Mouse (Mus musculus): ENCODE data around the gene Dgkd. TPM values are rescaled to one million over a fixed set of nuclear protein-coding genes. Genes with fewer than 3 reads are reported as not detected.

Gene Dgkd
- polyA plus RNA-seq, 1 experiment = 34.0 TPM

DNA sequence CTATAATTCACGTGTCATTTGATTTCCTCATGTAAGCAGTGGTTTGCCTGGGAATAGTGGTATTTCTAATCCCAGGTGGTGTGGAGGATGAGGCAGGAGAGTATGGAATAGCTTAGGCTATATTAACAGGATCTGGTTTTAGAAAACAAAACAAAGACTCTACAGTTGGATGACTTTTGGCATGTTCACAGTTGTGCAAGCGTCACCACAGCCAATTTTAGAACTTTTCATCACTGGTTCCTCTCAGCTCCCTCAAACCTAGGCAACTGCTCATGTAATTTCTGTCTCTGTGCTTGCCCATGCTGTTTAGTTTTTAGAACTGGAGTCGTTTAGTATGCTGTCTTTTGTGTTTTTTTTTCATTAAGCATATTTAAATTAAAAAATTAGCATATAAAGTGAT, 3.7 kb downstream of the Dgkd start:
- peaks cover 2% of the 10 kb centered on the region; the same call in 1 of the 2 replicates for H3K4me1 ChIP-seq (ENCODE audit: control insufficient read depth, insufficient read depth, low read length)
- no peak for TF ChIP-seq CTCF (IDR thresholded peaks at IDR 0.05; ENCODE audit: borderline replicate concordance, insufficient read depth, low read length)

DNA sequence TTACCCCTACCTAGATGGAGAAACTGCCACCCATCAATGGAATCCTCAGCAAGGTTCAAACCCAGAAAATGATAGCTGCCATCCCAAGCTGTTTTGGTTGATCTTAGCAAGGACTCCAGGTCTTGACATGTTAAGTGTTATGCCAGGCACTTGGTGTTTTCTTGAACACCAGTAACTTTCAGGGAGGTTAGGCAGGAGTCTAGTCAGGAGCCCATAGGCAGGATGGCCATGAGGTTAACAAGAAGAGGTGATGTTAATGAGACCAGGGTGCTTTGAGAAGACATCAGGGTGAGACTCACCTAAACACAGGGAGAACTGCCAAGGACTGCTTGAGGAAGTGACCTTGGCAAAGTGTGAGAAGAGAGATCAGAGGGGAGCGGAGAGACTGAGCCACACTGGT, 4.9 kb downstream of the Dgkd start:
- peaks cover 2% of the 10 kb centered on the region; the same call in 1 of the 2 replicates for H3K4me1 ChIP-seq (ENCODE audit: control insufficient read depth, insufficient read depth, low read length)
- H3K27ac ChIP-seq (ENCODE audit: insufficient read depth, low read length) = no peak overlapping the region
- no peak overlapping the region for H3K4me3 ChIP-seq (ENCODE audit: insufficient read depth, low read length)
- no peak for TF ChIP-seq CTCF (IDR thresholded peaks at IDR 0.05; ENCODE audit: borderline replicate concordance, insufficient read depth, low read length)
- TF ChIP-seq POLR2A (IDR thresholded peaks at IDR 0.05; ENCODE audit: low read depth, low read length) = no peak

More for the DNA sequence above, 3.7 kb downstream of the Dgkd start:
- H3K27ac ChIP-seq (ENCODE audit: insufficient read depth, low read length) = no peak overlapping the region
- H3K4me3 ChIP-seq (ENCODE audit: insufficient read depth, low read length) = no peak overlapping the region

DNA sequence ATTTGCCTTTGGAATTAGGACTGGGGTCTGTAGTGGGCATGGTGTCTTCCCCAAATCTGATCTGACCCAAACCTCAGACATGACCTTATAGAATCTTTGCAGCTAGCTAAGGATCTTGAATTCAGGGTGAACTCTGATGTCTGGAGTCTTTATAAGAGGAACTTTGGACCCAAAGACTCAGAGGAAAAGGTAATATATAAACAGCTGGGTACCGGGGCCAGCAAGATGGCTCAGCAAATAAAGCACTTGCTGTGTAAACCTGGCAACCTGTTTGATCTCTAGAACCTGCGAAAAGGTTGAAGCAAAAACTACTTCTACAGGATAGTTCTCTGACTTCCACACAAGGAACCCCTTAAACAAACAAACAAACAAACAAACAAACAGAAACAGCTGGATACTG, 5.4 kb downstream of the Dgkd start:
- Histone ChIP-seq H3K4me3 (ENCODE audit: insufficient read depth, low read length) (no peak overlapping the region), H3K27ac (ENCODE audit: insufficient read depth, low read length) (no peak overlapping the region), H3K4me1 (ENCODE audit: control insufficient read depth, insufficient read depth, low read length) (peaks cover 2% of the 10 kb centered on the region; the same call in 1 of the 2 replicates)
- no peak for TF ChIP-seq CTCF (IDR thresholded peaks at IDR 0.05; ENCODE audit: borderline replicate concordance, insufficient read depth, low read length)
- no peak for TF ChIP-seq POLR2A (IDR thresholded peaks at IDR 0.05; ENCODE audit: low read depth, low read length)

DNA sequence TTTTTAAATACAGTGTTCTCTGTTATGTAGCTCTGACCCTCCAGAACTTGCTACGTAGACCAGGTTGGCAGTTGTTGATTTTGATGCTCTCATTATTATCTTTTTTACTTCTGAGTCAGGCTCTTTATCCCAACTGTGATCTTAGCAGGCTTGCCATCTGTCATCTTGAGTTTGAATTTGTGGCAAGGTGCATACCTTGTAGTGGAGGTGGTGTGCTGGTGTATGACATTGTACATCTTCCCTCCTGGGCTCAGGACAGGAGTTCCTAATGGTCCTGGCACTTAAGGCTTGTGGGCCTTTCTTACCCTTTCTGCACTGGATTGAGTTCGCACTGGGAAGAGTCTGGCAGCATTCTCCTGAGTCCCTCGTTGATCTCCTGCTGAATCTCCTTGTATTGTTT, 10.5 kb downstream of the Dgkd start:
- no peak for TF ChIP-seq POLR2A (IDR thresholded peaks at IDR 0.05; ENCODE audit: low read depth, low read length)
- TF ChIP-seq CTCF (IDR thresholded peaks at IDR 0.05; ENCODE audit: borderline replicate concordance, insufficient read depth, low read length) = no peak
- H3K27ac ChIP-seq (ENCODE audit: insufficient read depth, low read length) = no peak overlapping the region
- no peak overlapping the region for H3K4me3 ChIP-seq (ENCODE audit: insufficient read depth, low read length)
- H3K4me1 ChIP-seq (ENCODE audit: control insufficient read depth, insufficient read depth, low read length) = no peaks in the 10 kb centered on the region

DNA sequence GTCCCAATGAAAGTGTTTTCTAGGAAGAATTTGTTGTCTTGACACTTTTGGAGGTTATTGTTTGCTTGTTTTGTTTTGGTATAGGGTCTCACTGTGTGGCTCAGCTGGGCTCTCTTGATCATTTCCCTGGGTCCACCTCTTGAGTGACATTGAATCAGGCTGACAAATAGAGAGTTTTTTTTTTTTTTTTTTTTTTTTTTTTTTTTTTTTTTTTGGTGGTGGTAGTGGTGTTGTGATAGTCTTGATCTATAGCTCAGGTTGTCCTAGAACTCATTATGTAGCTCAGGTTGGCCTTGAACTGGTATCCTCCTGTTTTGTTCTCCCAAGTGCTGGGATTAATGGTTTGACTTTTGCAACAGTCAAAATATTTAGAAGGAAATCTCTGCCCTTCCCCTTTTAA, 11.8 kb downstream of the Dgkd start:
- Histone ChIP-seq H3K4me3 (ENCODE audit: insufficient read depth, low read length) (no peak overlapping the region), H3K27ac (ENCODE audit: insufficient read depth, low read length) (no peak overlapping the region), H3K4me1 (ENCODE audit: control insufficient read depth, insufficient read depth, low read length) (no peaks in the 10 kb centered on the region)
- TF ChIP-seq CTCF (IDR thresholded peaks at IDR 0.05; ENCODE audit: borderline replicate concordance, insufficient read depth, low read length) (no peak), POLR2A (IDR thresholded peaks at IDR 0.05; ENCODE audit: low read depth, low read length) (no peak)

DNA sequence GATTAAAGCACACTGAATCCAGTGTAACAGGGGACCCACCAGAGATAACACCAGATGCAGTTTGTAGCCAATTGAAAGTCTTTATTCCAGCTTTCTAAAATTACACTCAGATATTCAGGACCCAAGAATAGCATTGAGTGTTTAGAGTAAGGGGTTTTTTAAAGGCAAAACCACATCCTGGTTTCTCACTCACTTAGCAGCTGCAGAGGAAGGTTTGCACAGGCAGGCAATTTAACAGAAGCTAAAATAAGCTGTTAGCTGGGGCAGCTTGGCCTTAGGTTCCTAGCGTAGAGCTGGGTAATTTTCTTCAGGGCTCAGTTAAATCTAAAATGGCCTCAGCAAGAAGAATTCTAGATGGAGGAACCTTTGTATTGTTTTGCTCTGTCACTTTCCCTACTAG, 13.6 kb downstream of the Dgkd start:
- peaks cover 3% of the 10 kb centered on the region; the same call in 1 of the 2 replicates for H3K4me1 ChIP-seq (ENCODE audit: control insufficient read depth, insufficient read depth, low read length)
- no peak overlapping the region for H3K4me3 ChIP-seq (ENCODE audit: insufficient read depth, low read length)
- no peak overlapping the region for H3K27ac ChIP-seq (ENCODE audit: insufficient read depth, low read length)
- TF ChIP-seq POLR2A (IDR thresholded peaks at IDR 0.05; ENCODE audit: low read depth, low read length) = no peak

DNA sequence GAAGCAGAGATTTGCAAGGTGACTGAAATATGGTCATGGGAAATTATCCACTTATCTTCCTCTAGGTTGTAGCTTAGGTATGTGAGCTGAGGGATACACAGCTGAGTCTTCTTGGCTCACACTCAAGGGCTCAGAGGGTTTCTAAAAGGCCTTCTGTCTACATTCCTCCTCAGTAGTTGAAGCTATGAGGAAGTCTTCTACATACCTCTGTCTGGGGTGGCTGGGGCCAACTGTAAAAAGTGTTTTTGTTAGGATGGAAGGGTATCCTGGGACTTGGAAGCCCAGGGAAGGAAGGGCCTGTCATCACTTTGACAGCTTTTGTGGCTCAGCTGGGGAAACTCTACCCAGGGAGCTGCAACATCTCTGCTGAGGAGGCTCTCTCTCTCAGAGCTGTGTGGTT, 18.5 kb downstream of the Dgkd start:
- H3K4me3 ChIP-seq (ENCODE audit: insufficient read depth, low read length) = no peak overlapping the region

DNA sequence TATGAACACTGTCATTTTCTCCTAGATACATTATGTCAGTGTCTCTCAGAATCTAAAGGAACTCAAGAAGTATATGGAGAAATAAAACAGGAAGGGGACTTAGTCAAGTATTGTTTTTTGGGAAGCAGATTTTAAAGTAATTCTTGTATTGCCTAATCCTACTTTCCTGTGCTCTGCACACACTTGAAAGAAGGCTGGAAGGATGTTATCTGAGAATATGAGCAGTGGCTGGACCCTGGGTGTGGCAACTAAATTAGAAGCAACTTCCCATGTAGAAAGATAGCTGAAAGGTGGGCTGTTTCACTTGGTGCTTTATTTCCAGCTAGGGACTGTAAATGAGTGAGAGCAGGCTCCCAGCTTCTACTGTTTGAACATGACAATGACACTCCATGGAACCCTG, 20.0 kb downstream of the Dgkd start:
- TF ChIP-seq CTCF (IDR thresholded peaks at IDR 0.05; ENCODE audit: borderline replicate concordance, insufficient read depth, low read length) (no peak), POLR2A (IDR thresholded peaks at IDR 0.05; ENCODE audit: low read depth, low read length) (no peak)
- Histone ChIP-seq H3K4me3 (ENCODE audit: insufficient read depth, low read length) (no peak overlapping the region), H3K4me1 (ENCODE audit: control insufficient read depth, insufficient read depth, low read length) (peaks cover 3% of the 10 kb centered on the region; the same call in 1 of the 2 replicates), H3K27ac (ENCODE audit: insufficient read depth, low read length) (no peak overlapping the region)

More for the DNA sequence above, 18.5 kb downstream of the Dgkd start:
- peak overlapping the region; percentile 62; the same call in 1 of the 2 replicates for H3K27ac ChIP-seq (ENCODE audit: insufficient read depth, low read length)
- TF ChIP-seq CTCF (IDR thresholded peaks at IDR 0.05; ENCODE audit: borderline replicate concordance, insufficient read depth, low read length) (no peak), POLR2A (IDR thresholded peaks at IDR 0.05; ENCODE audit: low read depth, low read length) (no peak)
- H3K4me1 ChIP-seq (ENCODE audit: control insufficient read depth, insufficient read depth, low read length) = peaks cover 3% of the 10 kb centered on the region; the same call in 1 of the 2 replicates

DNA sequence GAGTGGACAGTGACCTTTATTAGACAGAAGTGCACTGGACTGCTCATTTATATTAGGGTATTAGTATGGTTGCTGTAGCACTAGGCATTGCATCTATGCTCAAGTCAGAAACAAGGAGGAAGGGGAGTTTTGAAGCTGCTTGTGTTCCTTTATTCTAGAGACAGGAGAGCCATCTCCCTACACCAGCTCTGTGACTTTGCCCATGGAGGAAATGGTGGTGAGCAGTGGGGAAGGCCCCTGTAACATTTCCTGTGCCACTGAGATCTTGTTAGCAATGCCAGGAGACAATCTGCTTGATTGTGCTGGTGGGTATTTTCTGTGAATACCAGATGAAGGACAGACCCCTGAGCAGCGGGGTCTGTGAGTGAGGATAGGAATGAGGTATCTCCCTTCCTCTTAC, 23.0 kb downstream of the Dgkd start:
- Histone ChIP-seq H3K4me1 (ENCODE audit: control insufficient read depth, insufficient read depth, low read length) (peaks cover 18% of the 10 kb centered on the region), H3K27ac (ENCODE audit: insufficient read depth, low read length) (no peak overlapping the region), H3K4me3 (ENCODE audit: insufficient read depth, low read length) (no peak overlapping the region)
- TF ChIP-seq POLR2A (IDR thresholded peaks at IDR 0.05; ENCODE audit: low read depth, low read length) (no peak), CTCF (IDR thresholded peaks at IDR 0.05; ENCODE audit: borderline replicate concordance, insufficient read depth, low read length) (no peak)

DNA sequence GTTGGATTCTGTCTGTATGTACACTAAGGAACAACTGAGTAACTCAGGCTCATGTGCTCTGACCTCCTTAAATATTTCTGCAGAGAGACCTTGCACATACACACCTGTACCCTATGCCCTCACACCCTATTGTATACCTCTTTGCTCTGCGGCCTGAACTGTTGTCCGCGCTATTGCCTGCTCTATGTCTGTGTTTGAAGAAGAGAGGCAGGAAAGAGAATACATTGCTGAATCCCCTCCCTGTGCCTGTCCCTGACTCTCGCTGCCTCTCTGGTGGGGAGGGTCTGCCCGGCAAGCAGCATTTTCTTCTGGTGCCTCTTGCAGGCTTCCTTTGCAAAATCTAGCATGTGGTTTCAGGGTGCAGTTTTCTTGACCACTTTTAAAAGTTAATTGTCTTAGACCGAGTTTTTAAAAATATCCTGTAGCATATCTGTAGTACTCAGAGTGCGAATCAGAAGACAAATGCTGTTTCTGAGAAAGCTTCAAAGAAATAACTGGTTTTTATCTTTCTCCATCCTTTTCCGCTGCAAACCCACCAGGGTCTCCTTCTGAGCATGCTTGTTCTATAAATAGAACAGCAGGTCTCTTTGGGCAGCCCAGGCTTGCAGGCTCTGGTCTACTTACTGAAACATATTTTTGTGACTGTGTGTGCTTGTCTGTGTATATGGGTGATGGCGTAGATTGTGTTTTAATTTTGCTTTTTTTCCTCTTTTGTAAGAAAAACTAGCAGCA, 24.6 kb downstream of the Dgkd start:
- no peak overlapping the region for H3K27ac ChIP-seq (ENCODE audit: insufficient read depth, low read length)
- TF ChIP-seq POLR2A (IDR thresholded peaks at IDR 0.05; ENCODE audit: low read depth, low read length) (no peak), CTCF (IDR thresholded peaks at IDR 0.05; ENCODE audit: borderline replicate concordance, insufficient read depth, low read length) (no peak)
- peaks cover 21% of the 10 kb centered on the region for H3K4me1 ChIP-seq (ENCODE audit: control insufficient read depth, insufficient read depth, low read length)

More for the DNA sequence above, 24.6 kb downstream of the Dgkd start:
- no peak overlapping the region for H3K4me3 ChIP-seq (ENCODE audit: insufficient read depth, low read length)
